Mouse (Mus musculus): ENCODE results near the gene Fam228a.
"Not testable (repeated sequence)": the region's sequence is repeated elsewhere in the genome, so short reads cannot be mapped to it uniquely, and the experiment has no call there.

Fam228a gene

GRCm38 (mm10) chr12:4738031-4738576 lies at the start of gene Fam228a:
Gene Fam228a, minus strand, starts transcription at chr12:4738430.
- no peak for DNase-seq (ENCODE audit: low spot score)

GRCm38 (mm10) chr12:4784466-4784865 lies 46.2 kb upstream of the Fam228a start:
- no peak for DNase-seq (ENCODE audit: low spot score)

GRCm38 (mm10) chr12:4783598-4783997 lies 45.4 kb upstream of the Fam228a start:
- DNase-seq (ENCODE audit: low spot score), result no peak

GRCm38 (mm10) chr12:4781725-4782404 lies 43.6 kb upstream of the Fam228a start:
- DNase-seq (ENCODE audit: low spot score), result not testable (repeated sequence)

GRCm38 (mm10) chr12:4781270-4781669 lies 43.0 kb upstream of the Fam228a start:
- DNase-seq (ENCODE audit: low spot score), result no peak

- no peak for DNase-seq (ENCODE audit: low spot score)
Measured at GRCm38 (mm10) chr12:4780245-4780644, 42.0 kb upstream of the Fam228a start.

GRCm38 (mm10) chr12:4777734-4778133 lies 39.5 kb upstream of the Fam228a start:
- no peak for DNase-seq (ENCODE audit: low spot score)

- DNase-seq (ENCODE audit: low spot score), result no peak
Measured at GRCm38 (mm10) chr12:4775588-4775949, 37.3 kb upstream of the Fam228a start.

- DNase-seq (ENCODE audit: low spot score), result no peak
Measured at GRCm38 (mm10) chr12:4774895-4775587, 36.8 kb upstream of the Fam228a start.

GRCm38 (mm10) chr12:4769333-4769723 lies 31.1 kb upstream of the Fam228a start:
- no peak for DNase-seq (ENCODE audit: low spot score)

- DNase-seq (ENCODE audit: low spot score), result peak; percentile 99
Measured at GRCm38 (mm10) chr12:4768492-4769332, 30.5 kb upstream of the Fam228a start, which contains the start of the genes Pfn4 and Fam228b. Gene Pfn4, plus strand, starts transcription at chr12:4769022. Gene Fam228b, minus strand, starts transcription at chr12:4769267.

GRCm38 (mm10) chr12:4757060-4757459 lies 18.8 kb upstream of the Fam228a start:
- no peak for DNase-seq (ENCODE audit: low spot score)

GRCm38 (mm10) chr12:4754451-4754850 lies 16.2 kb upstream of the Fam228a start:
- DNase-seq (ENCODE audit: low spot score), result not testable (repeated sequence)

- no peak for DNase-seq (ENCODE audit: low spot score)
Measured at GRCm38 (mm10) chr12:4744486-4744885, 6.3 kb upstream of the Fam228a start.

- DNase-seq (ENCODE audit: low spot score), result no peak
Measured at GRCm38 (mm10) chr12:4742183-4742582, 4.0 kb upstream of the Fam228a start.

- DNase-seq (ENCODE audit: low spot score), result no peak
Measured at GRCm38 (mm10) chr12:4740823-4741222, 2.6 kb upstream of the Fam228a start.

GRCm38 (mm10) chr12:4732332-4732731 lies 5.9 kb downstream of the Fam228a start:
- no peak for DNase-seq (ENCODE audit: low spot score)

GRCm38 (mm10) chr12:4731629-4732028 lies 6.6 kb downstream of the Fam228a start:
- no peak for DNase-seq (ENCODE audit: low spot score)

GRCm38 (mm10) chr12:4729165-4729564 lies 9.1 kb downstream of the Fam228a start:
- DNase-seq (ENCODE audit: low spot score), result no peak

GRCm38 (mm10) chr12:4719762-4720754 lies 18.2 kb downstream of the Fam228a start:
- no peak for DNase-seq (ENCODE audit: low spot score)
